ENCODE assay signal across 18 mouse cellular contexts in genomic region chr7:73343852-73344251, GRCm38 (mm10).
"Had no signal": no experiment of that assay in that cellular context is flagged by ENCODE, and none has a peak within 500 bp of the region (broad histone marks: within the 10 kb centered on the region; RNA-seq: fewer than 3 reads in every experiment).

No protein-coding gene starts in this region.

- H3K9me3 ChIP-seq: limb, embryonic 10.5 days; limb, embryonic 13.5 days; liver, embryonic 12.5 days; liver, embryonic 15.5 days; lung, embryonic 15.5 days; megakaryocyte, embryonic 14.5 days had no signal

- H3K4me2 ChIP-seq: limb, embryonic 13.5 days; liver, embryonic 12.5 days; liver, embryonic 15.5 days; lung, embryonic 15.5 days; midbrain, embryonic 11.5 days had no signal

- H3K9ac ChIP-seq: limb, embryonic 13.5 days; liver, embryonic 12.5 days; liver, embryonic 15.5 days; lung, embryonic 15.5 days had no signal

- H3K27me3 ChIP-seq: liver, embryonic 12.5 days; liver, embryonic 15.5 days; lung, embryonic 15.5 days; megakaryocyte, embryonic 14.5 days had no signal

- ATAC-seq: liver, embryonic 12.5 days had no signal

- DNase-seq: kidney, adult 2 months; kidney, postnatal 25 days; layer of hippocampus, adult 9-11 months; liver; lung, adult 18-20 months; lung, postnatal 10 days; lung, postnatal 36 days; thymus, adult 18-20 months; thymus, postnatal 36 days had no signal

- H3K36me3 ChIP-seq: limb, embryonic 10.5 days; limb, embryonic 13.5 days; liver, embryonic 12.5 days; liver, embryonic 15.5 days; lung, embryonic 15.5 days had no signal

- H3K27ac ChIP-seq: kidney, postnatal 0 days; layer of hippocampus, adult 2 months; limb, embryonic 10.5 days; limb, embryonic 13.5 days; liver, embryonic 12.5 days; liver, embryonic 15.5 days; lung, embryonic 15.5 days had no signal

- H3K4me1 ChIP-seq: liver, embryonic 12.5 days; liver, embryonic 15.5 days; megakaryocyte, embryonic 14.5 days had no signal

- H3K4me3 ChIP-seq: layer of hippocampus, adult 2 months; limb, embryonic 10.5 days; limb, embryonic 13.5 days; liver, embryonic 12.5 days; liver, embryonic 15.5 days; lung, embryonic 15.5 days; megakaryocyte, embryonic 14.5 days had no signal
